Mouse (Mus musculus) gastrocnemius, adult 8-10 months (tissue): Measurements from ENCODE around the gene Senp2. TPM values are rescaled to one million over a fixed set of nuclear protein-coding genes. Genes with fewer than 3 reads are reported as not detected.

Experiments used
- DNase-seq, 2 experiments: peaks; one replicate each; pipeline ENCODE4 v3.0.0; 2022; ENCODE audit warnings: low spot score in 2 of 2
- total RNA-seq, 4 experiments: library from RNA; stranded (reverse); gene quantifications; 2 replicates each; pipeline ENCODE4 v1.2.4; 2022

Senp2 gene
- total RNA-seq, 4 experiments from 2014 or later: 28.7 to 38.5 (median 32.2) TPM

- DNase-seq: no peak
These were observed 86.5 kb downstream of the Senp2 start for GRCm38 (mm10) chr16:22095751-22096150.

GRCm38 (mm10) chr16:22097659-22098058 lies 88.4 kb downstream of the Senp2 start:
- no peak for DNase-seq

Other genes starting within 250 kb of the Senp2 start
- 1 to 10 TPM; 6.1 to 8.3 (median 7.1) TPM for gene Ehhadh, start 221.7 kb upstream of the Senp2 start, total RNA-seq
- gene Map3k13, start 215.1 kb upstream of the Senp2 start, total RNA-seq: under 1 TPM; 0.56 to 0.75 (median 0.61) TPM
- 1 to 10 TPM; 3.3 to 4.6 (median 4.2) TPM for gene Tmem41a, start 61.9 kb upstream of the Senp2 start, total RNA-seq
- not detected for gene Liph, start 13.8 kb upstream of the Senp2 start, total RNA-seq
- 1 to 10 TPM in 2 of 4 experiments, under 1 TPM in 2; 0.53 to 1.4 (median 1.2) TPM for gene Igf2bp2, start 153.8 kb downstream of the Senp2 start, total RNA-seq